Mouse (Mus musculus) megakaryocyte, embryonic 14.5 days (primary cell): ENCODE data around the gene Angptl7.

ENCODE experiments used
- FLI1 ChIP-seq: IDR thresholded peaks from 2 replicates; pipeline ENCODE4 v1.6.1; 2012; ENCODE audit warnings: low read length, inconsistent platforms, mixed read lengths
- GATA1 ChIP-seq: IDR thresholded peaks from 3 replicates; pipeline ENCODE4 v1.6.1; 2012; ENCODE audit warnings: mixed read lengths, low read length, inconsistent platforms, borderline replicate concordance

GRCm38 (mm10) chr4:148515313-148515712 is 15.1 kb upstream of the Angptl7 start:
- TF ChIP-seq GATA1 (no peak), FLI1 (no peak)
